Mouse (Mus musculus) neural tube, embryonic 10.5 days (tissue): ENCODE measurements around the gene Ptpn14.

ENCODE experiments used
- DNase-seq: peaks from one replicate; pipeline ENCODE4 v3.0.0-alpha.2; 2017; ENCODE audit warnings: low spot score; ENCODE audit errors: extremely low spot score

Ptpn14 gene

DNA sequence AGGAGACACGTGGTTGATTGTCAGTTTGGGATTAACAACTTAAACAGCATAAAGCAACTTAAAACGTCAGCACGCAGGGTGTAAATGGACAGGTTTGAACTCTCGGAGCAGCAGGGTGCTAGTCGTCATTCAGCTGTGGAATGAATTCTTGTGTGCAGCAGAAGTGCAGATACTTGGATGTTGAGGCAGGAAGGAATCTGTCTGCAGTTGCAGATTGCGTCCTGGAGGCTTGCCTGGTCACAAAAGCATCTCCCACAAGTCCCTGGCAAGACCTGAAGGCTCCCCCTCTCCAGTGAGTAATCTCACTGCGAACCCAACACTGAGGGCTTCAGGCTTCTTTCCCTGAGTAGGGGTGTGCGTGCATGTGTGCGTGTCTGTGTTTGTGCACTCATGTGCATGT lies 39.8 kb downstream of the Ptpn14 start:
- DNase-seq, result no peak

DNA sequence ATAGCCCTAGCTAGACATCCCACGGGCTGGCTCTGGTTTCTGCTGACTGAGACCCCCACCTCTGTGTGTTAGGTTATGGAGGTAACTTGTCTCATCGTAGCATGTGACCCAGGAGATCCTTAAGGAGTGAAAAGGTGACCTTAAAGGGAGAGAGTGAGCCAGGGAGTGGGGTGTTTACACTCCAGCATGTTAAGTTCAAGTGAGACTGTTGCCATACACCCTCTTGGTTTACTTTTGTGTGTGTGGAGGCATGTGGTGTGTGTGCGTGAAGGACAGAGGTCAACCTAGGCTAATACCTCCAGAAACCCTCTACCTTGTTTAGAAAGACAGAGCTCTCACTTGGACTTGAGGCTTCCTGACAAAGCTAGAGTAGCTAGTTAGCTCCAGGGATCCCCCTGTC lies 42.4 kb downstream of the Ptpn14 start:
- no peak for DNase-seq

- no peak for DNase-seq
These were observed 44.6 kb downstream of the Ptpn14 start for GRCm38 (mm10) chr1:189772707-189773106.

DNA sequence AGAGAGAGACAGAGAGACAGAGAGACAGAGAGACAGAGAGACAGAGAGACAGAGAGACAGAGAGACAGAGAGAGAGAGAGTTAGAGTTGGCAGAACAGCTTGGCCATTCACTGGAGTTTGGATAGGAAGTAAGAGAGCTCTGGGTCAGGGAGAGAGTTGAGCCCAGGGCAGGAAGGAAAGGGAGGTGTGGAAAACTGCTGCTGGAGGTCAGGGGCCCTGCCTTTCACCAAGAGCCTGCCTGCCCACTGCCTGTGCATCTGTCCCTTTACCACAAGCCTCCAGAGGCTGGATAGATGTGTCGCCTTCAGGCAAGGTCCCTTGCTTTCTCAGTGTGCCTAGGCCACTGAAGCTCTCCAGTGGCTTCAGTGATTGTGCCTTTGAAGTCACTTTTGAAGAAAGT lies 46.7 kb downstream of the Ptpn14 start:
- no peak for DNase-seq

DNA sequence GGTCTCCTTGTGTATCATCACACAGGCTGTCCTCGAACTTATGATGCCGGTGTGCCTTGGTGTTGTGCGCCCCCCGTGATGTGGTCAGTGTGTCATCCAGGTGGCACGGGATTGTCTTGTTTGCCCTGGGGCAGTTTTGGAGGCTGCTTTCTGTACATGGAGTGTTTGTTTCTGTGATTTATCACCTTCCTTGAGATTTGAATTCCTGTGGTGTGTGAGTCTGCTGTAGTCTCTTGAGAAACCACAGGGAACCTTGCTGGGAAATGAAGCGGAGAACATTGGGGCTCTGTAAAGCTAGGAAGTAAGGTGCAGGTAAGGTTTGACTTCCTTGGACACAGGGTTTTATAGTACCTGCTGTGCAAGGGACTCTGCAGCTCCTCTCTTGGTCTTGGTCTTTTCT lies 49.1 kb downstream of the Ptpn14 start:
- DNase-seq, result no peak

GRCm38 (mm10) chr1:189778343-189778742 lies 50.3 kb downstream of the Ptpn14 start:
- DNase-seq, result no peak

DNA sequence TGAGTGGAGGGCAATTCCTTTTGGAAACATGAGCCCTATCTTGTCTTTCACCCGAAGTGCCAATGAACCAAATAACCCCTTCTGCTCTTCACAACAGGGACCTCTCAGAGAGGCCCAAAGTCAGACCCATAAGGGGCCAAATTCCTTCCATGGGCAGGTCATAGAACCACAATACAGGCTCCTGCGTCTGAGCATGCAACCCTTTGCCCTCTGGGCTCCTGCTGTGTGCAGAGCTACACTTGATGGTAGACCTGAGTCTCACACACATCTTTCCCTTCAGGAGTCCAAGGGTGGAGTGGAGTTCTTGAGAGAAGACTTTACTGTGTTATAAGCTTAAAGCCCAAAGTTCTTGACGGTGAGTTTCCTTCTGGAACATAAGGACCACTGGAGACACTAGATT lies 51.2 kb downstream of the Ptpn14 start:
- no peak for DNase-seq

DNA sequence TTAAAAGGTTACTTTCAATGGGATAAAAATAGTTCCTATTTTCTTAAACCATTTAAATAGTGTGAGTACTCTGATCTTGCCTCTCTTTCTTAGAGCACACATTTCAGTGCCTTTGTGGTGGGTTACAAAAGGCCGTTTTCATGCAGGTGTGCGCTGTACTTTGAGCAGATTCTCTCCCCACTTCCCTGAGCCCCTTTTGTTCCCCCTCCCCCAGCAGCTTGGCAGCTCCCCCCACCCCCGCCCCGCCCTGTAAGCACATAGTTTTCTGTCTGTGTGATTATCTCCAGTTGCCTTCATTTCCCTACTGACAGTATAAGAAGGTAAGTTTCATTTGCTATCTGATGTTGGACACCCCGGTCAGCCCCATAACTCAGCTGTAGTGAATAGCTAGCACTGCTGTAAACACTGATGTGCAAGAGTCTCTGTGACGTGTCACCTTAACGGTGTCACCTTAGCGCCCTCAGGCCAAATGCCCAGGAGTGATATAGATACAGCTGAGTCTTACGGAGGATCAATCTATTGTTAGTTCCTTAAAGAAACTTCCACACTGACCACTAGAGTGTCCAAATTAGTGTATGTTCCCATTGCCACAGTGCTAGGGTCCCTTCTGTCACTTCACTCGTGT lies 53.8 kb downstream of the Ptpn14 start:
- DNase-seq, result no peak

GRCm38 (mm10) chr1:189782709-189783108 lies 54.6 kb downstream of the Ptpn14 start:
- no peak for DNase-seq

- DNase-seq, result no peak
These were observed 56.4 kb downstream of the Ptpn14 start for GRCm38 (mm10) chr1:189784503-189784902.

DNA sequence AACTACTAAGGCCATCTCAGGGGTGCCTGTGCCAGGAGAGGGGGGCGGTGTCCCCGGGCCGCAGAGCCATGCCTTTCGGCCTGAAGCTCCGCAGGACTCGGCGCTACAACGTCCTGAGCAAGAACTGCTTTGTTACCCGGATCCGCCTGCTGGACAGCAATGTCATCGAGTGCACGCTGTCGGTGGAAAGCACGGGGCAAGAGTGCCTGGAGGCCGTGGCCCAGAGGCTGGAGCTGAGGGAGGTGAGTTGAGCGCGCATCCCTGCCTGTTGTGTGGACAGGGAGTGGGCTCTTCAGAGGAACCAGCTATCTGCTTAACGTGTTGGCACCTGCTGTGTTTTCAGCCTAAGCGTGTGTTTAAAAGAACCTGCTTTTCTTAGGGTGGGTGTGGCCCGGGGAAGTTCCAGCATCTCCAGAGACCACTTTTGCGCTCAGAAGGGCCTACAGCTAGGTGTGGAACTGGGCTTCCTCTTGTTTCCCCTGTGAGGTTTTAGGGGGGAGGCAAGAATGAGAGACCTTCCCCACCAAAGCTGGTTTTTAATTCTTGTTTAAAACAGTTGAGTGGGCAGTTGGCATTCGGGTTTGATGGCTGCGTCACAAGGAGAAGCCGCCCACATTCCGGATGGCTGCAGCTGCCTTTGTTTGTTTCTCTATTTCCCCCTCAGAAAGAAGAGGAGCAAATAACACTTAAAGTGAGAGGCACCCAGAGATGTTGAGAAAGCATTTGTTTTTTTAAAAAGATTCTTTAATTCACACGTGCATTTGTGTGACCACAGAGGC lies 58.8 kb downstream of the Ptpn14 start:
- DNase-seq, result no peak

DNA sequence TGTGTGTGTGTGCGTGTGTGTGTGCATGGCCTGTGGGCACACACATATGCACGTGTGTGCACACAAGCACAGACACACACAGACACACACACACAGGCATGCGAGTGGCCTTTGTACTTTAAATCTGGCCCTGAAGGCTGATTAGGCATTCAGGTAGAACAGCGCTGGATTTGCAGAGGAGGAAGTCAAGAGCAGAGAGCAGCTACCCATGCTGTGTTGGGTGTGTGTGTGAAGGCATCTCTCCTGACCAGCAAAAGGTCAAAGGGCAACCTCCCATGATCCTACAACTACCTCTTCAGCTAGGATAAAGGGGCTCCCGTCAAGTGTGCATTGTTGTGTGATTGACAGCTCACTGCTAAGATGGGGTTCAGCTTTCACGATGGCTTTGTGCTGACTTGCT lies 61.5 kb downstream of the Ptpn14 start:
- no peak for DNase-seq

- DNase-seq, result no peak
These were observed 62.6 kb downstream of the Ptpn14 start for GRCm38 (mm10) chr1:189790666-189791065.

- no peak for DNase-seq
These were observed 63.6 kb downstream of the Ptpn14 start for GRCm38 (mm10) chr1:189791534-189792217.

GRCm38 (mm10) chr1:189792560-189793195 lies 64.6 kb downstream of the Ptpn14 start:
- DNase-seq, result no peak

GRCm38 (mm10) chr1:189798949-189799348 lies 70.9 kb downstream of the Ptpn14 start:
- DNase-seq, result no peak

GRCm38 (mm10) chr1:189800211-189800961 lies 72.3 kb downstream of the Ptpn14 start:
- DNase-seq, result no peak

DNA sequence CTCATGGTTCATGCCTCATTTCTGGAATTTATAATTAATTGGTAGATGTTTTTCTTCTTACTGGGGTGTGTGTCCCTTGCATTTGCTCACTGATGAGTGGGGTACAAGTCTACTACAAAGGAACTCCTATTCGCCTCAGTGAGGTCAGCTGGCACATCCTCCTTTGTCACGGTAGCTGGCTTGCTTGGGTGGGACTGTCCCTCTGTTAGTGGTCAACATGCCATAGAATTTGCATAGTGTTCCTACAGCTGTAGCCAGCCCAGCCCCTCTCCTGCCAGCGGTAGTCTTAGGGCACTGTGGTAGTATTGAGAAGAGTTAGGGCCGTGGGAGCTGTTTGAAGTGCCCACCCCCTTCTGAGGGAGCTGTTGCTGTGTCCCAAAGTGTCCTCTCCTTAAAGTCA lies 73.2 kb downstream of the Ptpn14 start:
- DNase-seq, result no peak

- DNase-seq, result no peak
These were observed 74.5 kb downstream of the Ptpn14 start for GRCm38 (mm10) chr1:189802575-189802974.

- no peak for DNase-seq
These were observed 75.7 kb downstream of the Ptpn14 start for GRCm38 (mm10) chr1:189803742-189804141.

DNA sequence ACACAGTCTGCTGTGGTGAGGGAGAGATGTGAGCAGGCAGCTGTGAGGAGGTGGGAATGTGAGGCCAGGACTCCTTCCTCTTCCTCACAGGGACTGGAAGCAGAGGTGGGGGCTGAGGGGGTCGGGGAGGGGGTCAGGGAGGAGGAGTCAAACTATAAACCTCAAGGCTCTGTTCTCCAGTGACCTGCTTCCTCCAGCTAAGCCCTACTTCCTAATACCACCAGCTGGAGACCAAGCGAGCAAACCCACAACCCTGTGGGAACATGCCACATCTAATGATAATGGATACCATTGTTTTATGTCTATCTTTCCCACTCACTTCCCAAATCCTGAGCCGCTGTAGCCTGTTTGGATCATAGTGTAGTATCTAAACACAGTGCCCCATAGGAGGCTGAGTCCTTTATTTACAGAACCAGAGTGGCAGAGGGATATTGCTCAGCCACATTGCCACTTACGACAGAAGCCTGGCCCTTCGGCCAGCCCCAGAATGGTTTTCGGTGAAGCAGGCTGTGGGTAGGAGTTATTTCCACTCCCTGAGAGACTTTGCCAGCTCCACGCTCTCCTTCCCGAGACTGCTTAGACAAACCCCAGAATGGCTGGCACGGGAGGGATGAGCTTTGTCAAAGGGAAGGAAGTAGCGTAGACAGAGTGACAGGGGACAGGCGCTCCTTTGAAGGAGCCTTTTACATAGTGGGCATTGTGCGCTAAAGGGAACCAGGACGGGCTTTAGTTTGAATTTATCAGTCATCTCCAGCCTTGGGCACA lies 78.6 kb downstream of the Ptpn14 start:
- no peak for DNase-seq
